Mouse (Mus musculus) myocyte (in vitro differentiated cells): ENCODE measurements around the gene Ccdc172. TPM values are rescaled to one million over a fixed set of nuclear protein-coding genes. Genes with fewer than 3 reads are reported as not detected.

Source experiments
- H3K27me3 ChIP-seq: one replicate; pipeline ENCODE4 v1.6.1; 2011; ENCODE audit not compliant: control insufficient read depth, insufficient read depth, insufficient read length
- H3K36me3 ChIP-seq: one replicate; pipeline ENCODE4 v1.6.1; 2011; ENCODE audit not compliant: control insufficient read depth, insufficient read depth
- H3K4me2 ChIP-seq: one replicate; pipeline ENCODE4 v1.6.1; 2011; ENCODE audit warnings: low read depth, control low read depth
- H3K4me3 ChIP-seq: one replicate; pipeline ENCODE4 v1.5.1; 2011; ENCODE audit warnings: mild to moderate bottlenecking, control low read depth, moderate library complexity
- H3K79me2 ChIP-seq: one replicate; pipeline ENCODE4 v1.6.1; 2011; ENCODE audit not compliant: control insufficient read depth, insufficient read depth
- H3ac ChIP-seq: one replicate; pipeline ENCODE4 v1.6.1; 2011; ENCODE audit not compliant: control insufficient read depth, insufficient read length
- CEBPB ChIP-seq: IDR thresholded peaks from 2 replicates; pipeline ENCODE4 v1.6.1; 2011; ENCODE audit warnings: mild to moderate bottlenecking, moderate library complexity; ENCODE audit not compliant: poor library complexity, insufficient read depth, severe bottlenecking
- E2F4 ChIP-seq: IDR thresholded peaks from one replicate; pipeline ENCODE4 v1.6.1; 2011; ENCODE audit warnings: mild to moderate bottlenecking, control low read depth, moderate library complexity; ENCODE audit not compliant: insufficient read depth
- MAX ChIP-seq: IDR thresholded peaks from one replicate; pipeline ENCODE4 v1.6.1; 2011; ENCODE audit warnings: low read depth, mild to moderate bottlenecking, control low read depth
- MYOD1 ChIP-seq, 3 experiments: IDR thresholded peaks; one replicate each; pipeline ENCODE4 v1.6.1; 2011; ENCODE audit warnings: control low read depth in 2 of 3, low read depth in 2 of 3, mild to moderate bottlenecking in 2 of 3, moderate library complexity in 1 of 3; ENCODE audit not compliant: insufficient read length in 2 of 3, control insufficient read depth in 1 of 3
- MYOG ChIP-seq, 3 experiments: IDR thresholded peaks; one replicate each; pipeline ENCODE4 v1.6.1; 2011; ENCODE audit warnings: control low read depth in 2 of 3, low read depth in 2 of 3, mild to moderate bottlenecking in 2 of 3; ENCODE audit not compliant: insufficient read length in 2 of 3, control insufficient read depth in 1 of 3, insufficient read depth in 1 of 3
- POLR2A ChIP-seq: IDR thresholded peaks from one replicate; pipeline ENCODE4 v1.6.1; 2011; ENCODE audit warnings: low read depth, mild to moderate bottlenecking, control low read depth, moderate library complexity; ENCODE audit not compliant: insufficient read length
- POLR2AphosphoS2 ChIP-seq: IDR thresholded peaks from one replicate; pipeline ENCODE4 v1.6.1; 2011; ENCODE audit warnings: low read depth, control low read depth; ENCODE audit not compliant: insufficient read length
- REST ChIP-seq: IDR thresholded peaks from one replicate; pipeline ENCODE4 v1.6.1; 2011; ENCODE audit warnings: mild to moderate bottlenecking, control low read depth, moderate library complexity; ENCODE audit not compliant: insufficient read depth, insufficient read length
- SRF ChIP-seq: IDR thresholded peaks from one replicate; pipeline ENCODE4 v1.6.1; 2011; ENCODE audit warnings: low read depth; ENCODE audit not compliant: control insufficient read depth, insufficient read length
- TCF12 ChIP-seq: IDR thresholded peaks from one replicate; pipeline ENCODE4 v1.6.1; 2011; ENCODE audit warnings: mild to moderate bottlenecking, control low read depth; ENCODE audit not compliant: poor library complexity, insufficient read depth, severe bottlenecking
- TCF3 ChIP-seq: IDR thresholded peaks from one replicate; pipeline ENCODE4 v1.6.1; 2011; ENCODE audit warnings: low read depth, control low read depth; ENCODE audit not compliant: insufficient read length
- USF1 ChIP-seq: IDR thresholded peaks from one replicate; pipeline ENCODE4 v1.6.1; 2011; ENCODE audit warnings: low read depth, mild to moderate bottlenecking, control low read depth, moderate library complexity
- polyA plus RNA-seq: library from polyadenylated mRNA; unstranded; fragments of >200 nt; fragmentation: generic; extraction: Trizol; gene quantifications from one replicate; pipeline ENCODE4 v1.2.1, GENCODE M21; 2012; ENCODE audit warnings: missing spikeins

Gene Ccdc172
- polyA plus RNA-seq, 1 experiment = not detected

- Histone ChIP-seq H3K27me3 (no peaks in the 10 kb centered on the region), H3ac (no peak overlapping the region), H3K36me3 (no peaks in the 10 kb centered on the region), H3K4me3 (peak overlapping the region; percentile 17), H3K4me2 (peak overlapping the region; percentile 89), H3K79me2 (no peaks in the 10 kb centered on the region)
- no peak for TF ChIP-seq TCF3
- peak; percentile 60 for TF ChIP-seq USF1
These were observed 12.1 kb downstream of the Ccdc172 start for GRCm38 (mm10) chr19:58523736-58524394.

DNA sequence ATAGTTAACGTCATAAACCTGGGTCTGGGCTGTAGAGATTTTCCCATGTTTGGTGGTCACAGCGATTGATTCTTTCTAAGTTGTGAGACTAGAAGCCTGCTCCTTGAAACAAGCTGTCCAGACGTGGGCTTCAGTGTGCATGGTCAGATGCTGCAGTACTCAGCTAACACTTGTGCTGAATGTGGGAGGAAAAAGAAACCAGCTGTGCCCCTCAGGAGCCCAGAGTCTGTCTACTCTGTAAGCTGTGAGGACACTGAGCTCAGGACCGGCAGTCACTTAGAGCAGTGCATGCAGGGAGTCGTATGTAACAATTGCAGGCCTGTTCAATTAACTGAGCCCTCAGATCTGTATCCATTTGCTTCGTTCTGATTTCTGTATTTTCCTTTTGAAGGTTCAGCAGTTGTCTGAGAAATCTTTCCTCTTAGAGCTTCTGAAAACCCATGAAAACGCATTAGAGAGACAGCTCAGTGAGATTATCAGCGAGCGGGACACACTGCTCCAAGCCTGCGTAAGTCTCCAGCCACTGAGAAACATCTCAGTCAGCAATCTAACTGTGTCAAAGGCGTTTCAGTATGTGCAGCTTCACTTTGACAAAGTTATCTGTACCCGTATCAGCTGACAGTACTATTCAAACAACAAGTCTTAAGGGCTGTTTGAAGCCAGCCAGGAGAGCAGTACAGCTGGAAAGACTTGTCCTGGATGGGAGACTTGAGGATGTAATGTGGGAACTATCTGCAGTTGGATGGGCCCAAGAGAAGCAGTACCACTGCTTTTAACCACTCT, 13.9 kb downstream of the Ccdc172 start:
- TF ChIP-seq TCF12 = no peak
- TF ChIP-seq MYOD1 (IDR thresholded peaks at IDR 0.05; ENCODE audit: control insufficient read depth in 1 of 3, insufficient read length in 2 of 3, low read depth in 2 of 3) = peak in 1 of 3 experiments; percentile 7
- no peak overlapping the region for H3K4me2 ChIP-seq

GRCm38 (mm10) chr19:58533077-58533476, 21.3 kb downstream of the Ccdc172 start:
- no peaks in the 10 kb centered on the region for H3K79me2 ChIP-seq
- H3ac ChIP-seq = no peak overlapping the region
- no peaks in the 10 kb centered on the region for H3K36me3 ChIP-seq
- H3K27me3 ChIP-seq = no peaks in the 10 kb centered on the region
- H3K4me2 ChIP-seq = no peak overlapping the region
- TF ChIP-seq CEBPB = peak; percentile 53
- no peak for TF ChIP-seq MYOG (IDR thresholded peaks at IDR 0.05; ENCODE audit: control insufficient read depth in 1 of 3, insufficient read depth in 1 of 3, insufficient read length in 2 of 3, low read depth in 2 of 3)
- H3K4me3 ChIP-seq = no peak overlapping the region

More for the DNA sequence above, 13.9 kb downstream of the Ccdc172 start:
- no peaks in the 10 kb centered on the region for H3K36me3 ChIP-seq
- H3K79me2 ChIP-seq = no peaks in the 10 kb centered on the region
- H3K4me3 ChIP-seq = no peak overlapping the region
- H3ac ChIP-seq = no peak overlapping the region
- H3K27me3 ChIP-seq = no peaks in the 10 kb centered on the region

DNA sequence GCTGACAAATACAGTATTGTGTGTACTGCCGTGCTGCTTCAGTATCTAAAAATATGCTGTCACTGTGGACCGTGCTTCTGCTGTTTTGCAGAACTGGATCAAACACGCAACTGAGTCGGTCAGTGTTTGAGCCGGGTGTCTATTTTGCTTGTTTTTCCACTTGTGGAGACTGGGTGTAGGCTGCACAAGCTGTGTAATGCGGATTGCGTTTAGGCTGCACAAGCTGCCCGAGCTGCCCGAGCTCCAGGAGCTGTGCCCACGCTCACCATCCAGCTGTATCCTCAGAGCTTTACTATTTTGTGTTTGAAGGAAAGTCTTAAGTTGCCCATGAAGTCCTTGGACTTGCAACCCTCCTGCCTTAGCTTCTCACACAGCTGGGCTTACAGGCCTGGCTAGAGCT, 24.9 kb downstream of the Ccdc172 start:
- no peak overlapping the region for H3K4me3 ChIP-seq
- no peak overlapping the region for H3ac ChIP-seq
- TF ChIP-seq MYOD1 (IDR thresholded peaks at IDR 0.05; ENCODE audit: control insufficient read depth in 1 of 3, insufficient read length in 2 of 3, low read depth in 2 of 3) (no peak), POLR2A (no peak), MAX (no peak)
- H3K36me3 ChIP-seq = no peaks in the 10 kb centered on the region
- H3K79me2 ChIP-seq = no peaks in the 10 kb centered on the region
- no peaks in the 10 kb centered on the region for H3K27me3 ChIP-seq
- H3K4me2 ChIP-seq = no peak overlapping the region

GRCm38 (mm10) chr19:58540396-58540795, 28.6 kb downstream of the Ccdc172 start:
- H3K27me3 ChIP-seq = no peaks in the 10 kb centered on the region
- no peaks in the 10 kb centered on the region for H3K36me3 ChIP-seq
- no peak overlapping the region for H3ac ChIP-seq
- no peak overlapping the region for H3K4me2 ChIP-seq
- H3K79me2 ChIP-seq = no peaks in the 10 kb centered on the region
- no peak overlapping the region for H3K4me3 ChIP-seq
- TF ChIP-seq USF1 (no peak), MYOG (IDR thresholded peaks at IDR 0.05; ENCODE audit: control insufficient read depth in 1 of 3, insufficient read depth in 1 of 3, insufficient read length in 2 of 3, low read depth in 2 of 3) (no peak), TCF3 (no peak), E2F4 (no peak), REST (no peak), SRF (no peak), POLR2AphosphoS2 (no peak), CEBPB (no peak), MYOD1 (IDR thresholded peaks at IDR 0.05; ENCODE audit: control insufficient read depth in 1 of 3, insufficient read length in 2 of 3, low read depth in 2 of 3) (no peak), MAX (no peak), TCF12 (no peak), POLR2A (no peak)

GRCm38 (mm10) chr19:58548367-58548766, 36.6 kb downstream of the Ccdc172 start:
- Histone ChIP-seq H3K79me2 (no peaks in the 10 kb centered on the region), H3ac (no peak overlapping the region), H3K36me3 (no peaks in the 10 kb centered on the region), H3K4me3 (no peak overlapping the region), H3K27me3 (no peaks in the 10 kb centered on the region), H3K4me2 (no peak overlapping the region)
- TF ChIP-seq CEBPB (peak; percentile 66; the same call in 1 of the 2 replicates), REST (peak; percentile 48), POLR2A (no peak)
